Mouse (Mus musculus) liver, adult 2 months (tissue): ENCODE data around the gene Bicdl1.

Experiments
- CTCF ChIP-seq: fragments of 200-500 bp; IDR thresholded peaks from 2 replicates; pipeline ENCODE4 v1.5.1; 2011; ENCODE audit warnings: low read depth, low read length, control low read depth
- POLR2A ChIP-seq: fragments of 200-500 bp; IDR thresholded peaks from 2 replicates; pipeline ENCODE4 v1.6.1; 2011; ENCODE audit warnings: low read length, control low read depth; ENCODE audit not compliant: insufficient read depth; ENCODE audit errors: extremely low read depth

DNA sequence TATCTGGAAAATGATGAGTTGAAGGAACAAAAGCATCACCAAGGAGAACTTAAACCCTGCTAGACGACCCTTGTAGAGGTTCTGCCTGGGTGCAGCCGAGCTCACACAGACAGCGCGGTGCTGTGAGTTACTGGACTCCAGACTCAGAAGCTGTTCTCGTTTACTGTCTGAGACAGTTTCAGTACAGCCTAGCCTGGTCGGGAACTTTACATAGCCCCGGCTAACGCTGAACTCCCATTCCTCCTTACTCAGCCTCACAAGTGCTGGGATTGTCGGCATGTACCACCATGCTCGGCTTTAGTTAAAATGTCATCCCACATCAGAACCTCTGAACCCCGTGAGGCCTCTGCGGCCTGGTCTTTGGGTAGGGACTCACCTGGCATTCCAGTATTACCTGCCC is 62.4 kb downstream of the Bicdl1 start:
- TF ChIP-seq POLR2A = no peak
- TF ChIP-seq CTCF = no peak
